Mouse (Mus musculus): Measurements from ENCODE around the gene Def6. TPM values are rescaled to one million over a fixed set of nuclear protein-coding genes. Genes with fewer than 3 reads are reported as not detected.

Gene Def6
- polyA plus RNA-seq, 1 experiment, result 7.0 TPM

- 36% methylated on average over 1 of the region's 1 CpGs for WGBS
Observed at GRCm38 (mm10) chr17:28192754-28193153, 14.8 kb upstream of the Def6 start.

GRCm38 (mm10) chr17:28193559-28193958 is 14.0 kb upstream of the Def6 start:
- WGBS, result 79% methylated on average over 3 of the region's 3 CpGs
- peaks cover 7% of the 10 kb centered on the region for H3K36me3 ChIP-seq (ENCODE audit: control insufficient read depth, insufficient read depth, low read length)

More at GRCm38 (mm10) chr17:28192754-28193153, 14.8 kb upstream of the Def6 start:
- no peaks in the 10 kb centered on the region for H3K27me3 ChIP-seq (ENCODE audit: control insufficient read depth, insufficient read depth, low read length)
- no peak overlapping the region for H3K4me3 ChIP-seq (ENCODE audit: low read depth, low read length)
- no peak overlapping the region for H3K27ac ChIP-seq (ENCODE audit: insufficient read depth, low read depth, low read length)
- peaks cover 7% of the 10 kb centered on the region for H3K36me3 ChIP-seq (ENCODE audit: control insufficient read depth, insufficient read depth, low read length)
- TF ChIP-seq POLR2A (IDR thresholded peaks at IDR 0.05; ENCODE audit: low read depth, low read length), result no peak
- TF ChIP-seq CTCF (IDR thresholded peaks at IDR 0.05; ENCODE audit: extremely low read depth, insufficient read length, insufficient replicate concordance, low read depth, low read length), result no peak
- H3K4me1 ChIP-seq (ENCODE audit: control insufficient read depth, insufficient read depth, insufficient read length, low read length), result no peaks in the 10 kb centered on the region

DNA sequence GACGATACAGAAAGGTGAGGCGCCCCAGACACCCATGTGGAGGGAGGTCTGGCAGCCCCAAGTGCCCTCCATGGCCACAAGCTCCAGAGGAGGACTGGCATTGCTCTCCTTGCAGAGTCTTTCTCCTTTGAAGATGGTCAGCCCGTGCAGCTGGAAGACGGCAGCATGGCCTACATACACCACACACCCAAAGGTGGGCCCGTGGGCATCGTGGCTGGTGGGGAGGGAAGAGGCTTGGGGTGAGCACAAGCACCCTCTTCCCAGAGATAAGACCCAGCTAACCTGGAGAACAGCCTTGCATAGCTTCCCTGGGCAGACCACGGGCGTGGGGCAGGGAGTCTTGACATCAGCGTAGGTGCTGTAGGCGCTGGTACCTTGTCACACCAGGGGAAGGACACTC is 12.5 kb upstream of the Def6 start:
- Histone ChIP-seq H3K4me1 (ENCODE audit: control insufficient read depth, insufficient read depth, insufficient read length, low read length) (no peaks in the 10 kb centered on the region), H3K4me3 (ENCODE audit: low read depth, low read length) (no peak overlapping the region), H3K36me3 (ENCODE audit: control insufficient read depth, insufficient read depth, low read length) (peaks cover 5% of the 10 kb centered on the region), H3K27me3 (ENCODE audit: control insufficient read depth, insufficient read depth, low read length) (no peaks in the 10 kb centered on the region), H3K27ac (ENCODE audit: insufficient read depth, low read depth, low read length) (no peak overlapping the region)
- 94% methylated on average over 10 of the region's 10 CpGs for WGBS
- TF ChIP-seq POLR2A (IDR thresholded peaks at IDR 0.05; ENCODE audit: low read depth, low read length) (no peak), CTCF (IDR thresholded peaks at IDR 0.05; ENCODE audit: extremely low read depth, insufficient read length, insufficient replicate concordance, low read depth, low read length) (no peak)

More at GRCm38 (mm10) chr17:28193559-28193958, 14.0 kb upstream of the Def6 start:
- no peak overlapping the region for H3K27ac ChIP-seq (ENCODE audit: insufficient read depth, low read depth, low read length)
- no peaks in the 10 kb centered on the region for H3K4me1 ChIP-seq (ENCODE audit: control insufficient read depth, insufficient read depth, insufficient read length, low read length)
- no peak overlapping the region for H3K4me3 ChIP-seq (ENCODE audit: low read depth, low read length)
- TF ChIP-seq POLR2A (IDR thresholded peaks at IDR 0.05; ENCODE audit: low read depth, low read length) (no peak), CTCF (IDR thresholded peaks at IDR 0.05; ENCODE audit: extremely low read depth, insufficient read length, insufficient replicate concordance, low read depth, low read length) (no peak)
- H3K27me3 ChIP-seq (ENCODE audit: control insufficient read depth, insufficient read depth, low read length), result no peaks in the 10 kb centered on the region

GRCm38 (mm10) chr17:28197646-28198045 is 9.9 kb upstream of the Def6 start:
- Histone ChIP-seq H3K27me3 (ENCODE audit: control insufficient read depth, insufficient read depth, low read length) (no peaks in the 10 kb centered on the region), H3K36me3 (ENCODE audit: control insufficient read depth, insufficient read depth, low read length) (peaks cover 5% of the 10 kb centered on the region; the same call in 1 of the 2 replicates), H3K4me3 (ENCODE audit: low read depth, low read length) (no peak overlapping the region), H3K27ac (ENCODE audit: insufficient read depth, low read depth, low read length) (no peak overlapping the region), H3K4me1 (ENCODE audit: control insufficient read depth, insufficient read depth, insufficient read length, low read length) (no peaks in the 10 kb centered on the region)
- TF ChIP-seq POLR2A (IDR thresholded peaks at IDR 0.05; ENCODE audit: low read depth, low read length) (no peak), CTCF (IDR thresholded peaks at IDR 0.05; ENCODE audit: extremely low read depth, insufficient read length, insufficient replicate concordance, low read depth, low read length) (no peak)
- 88% methylated on average over 18 of the region's 18 CpGs for WGBS

GRCm38 (mm10) chr17:28201982-28202381 is 5.6 kb upstream of the Def6 start:
- Histone ChIP-seq H3K36me3 (ENCODE audit: control insufficient read depth, insufficient read depth, low read length) (peaks cover 5% of the 10 kb centered on the region; the same call in 1 of the 2 replicates), H3K27me3 (ENCODE audit: control insufficient read depth, insufficient read depth, low read length) (no peaks in the 10 kb centered on the region), H3K4me1 (ENCODE audit: control insufficient read depth, insufficient read depth, insufficient read length, low read length) (no peaks in the 10 kb centered on the region), H3K4me3 (ENCODE audit: low read depth, low read length) (no peak overlapping the region), H3K27ac (ENCODE audit: insufficient read depth, low read depth, low read length) (no peak overlapping the region)
- TF ChIP-seq CTCF (IDR thresholded peaks at IDR 0.05; ENCODE audit: extremely low read depth, insufficient read length, insufficient replicate concordance, low read depth, low read length), result no peak
- no peak for TF ChIP-seq POLR2A (IDR thresholded peaks at IDR 0.05; ENCODE audit: low read depth, low read length)
- WGBS, result 87% methylated on average over 14 of the region's 14 CpGs

DNA sequence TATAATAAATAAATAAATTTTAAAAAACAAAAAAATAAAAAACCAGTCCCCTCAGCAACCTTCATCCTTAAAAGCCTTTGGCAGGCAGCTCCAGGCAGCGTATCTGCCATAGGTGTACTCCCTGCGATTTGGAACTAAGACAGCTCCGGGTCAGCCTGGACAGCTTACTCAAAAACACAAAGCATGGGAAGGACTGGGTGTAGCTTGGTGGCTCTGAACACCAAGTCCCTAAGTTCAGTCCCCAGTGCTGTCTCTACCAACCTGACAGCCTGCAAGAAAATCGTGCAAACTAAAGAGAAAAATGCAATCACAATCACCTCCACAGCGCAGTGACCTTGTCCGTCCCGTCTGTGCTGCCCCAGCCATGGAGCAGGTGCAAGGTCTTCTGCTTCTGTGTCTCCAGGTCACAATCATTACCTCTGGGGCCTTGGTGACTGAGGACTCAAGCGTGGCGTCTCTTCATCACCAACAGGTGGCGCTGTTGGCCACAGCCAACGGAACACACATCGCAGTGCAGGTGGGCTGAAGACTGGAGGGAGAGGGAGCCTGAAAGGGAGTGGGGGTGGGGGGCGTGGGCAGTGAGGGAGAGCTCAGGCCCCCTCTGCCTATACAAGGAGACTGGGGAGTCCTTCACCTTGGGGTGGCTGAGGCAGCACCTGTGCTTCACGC is 3.4 kb upstream of the Def6 start:
- H3K4me1 ChIP-seq (ENCODE audit: control insufficient read depth, insufficient read depth, insufficient read length, low read length), result no peaks in the 10 kb centered on the region
- peaks cover 5% of the 10 kb centered on the region; the same call in 1 of the 2 replicates for H3K36me3 ChIP-seq (ENCODE audit: control insufficient read depth, insufficient read depth, low read length)
- TF ChIP-seq CTCF (IDR thresholded peaks at IDR 0.05; ENCODE audit: extremely low read depth, insufficient read length, insufficient replicate concordance, low read depth, low read length) (peak; percentile 78), POLR2A (IDR thresholded peaks at IDR 0.05; ENCODE audit: low read depth, low read length) (no peak)
- no peaks in the 10 kb centered on the region for H3K27me3 ChIP-seq (ENCODE audit: control insufficient read depth, insufficient read depth, low read length)
- WGBS, result 39% methylated on average over 14 of the region's 14 CpGs
- no peak overlapping the region for H3K4me3 ChIP-seq (ENCODE audit: low read depth, low read length)
- H3K27ac ChIP-seq (ENCODE audit: insufficient read depth, low read depth, low read length), result no peak overlapping the region

GRCm38 (mm10) chr17:28205443-28205842 is 2.1 kb upstream of the Def6 start:
- WGBS, result 89% methylated on average over 8 of the region's 8 CpGs

More at GRCm38 (mm10) chr17:28205443-28205842, 2.1 kb upstream of the Def6 start:
- no peak overlapping the region for H3K27ac ChIP-seq (ENCODE audit: insufficient read depth, low read depth, low read length)
- peaks cover 5% of the 10 kb centered on the region; the same call in 1 of the 2 replicates for H3K36me3 ChIP-seq (ENCODE audit: control insufficient read depth, insufficient read depth, low read length)
- no peak overlapping the region for H3K4me3 ChIP-seq (ENCODE audit: low read depth, low read length)
- no peaks in the 10 kb centered on the region for H3K27me3 ChIP-seq (ENCODE audit: control insufficient read depth, insufficient read depth, low read length)
- no peaks in the 10 kb centered on the region for H3K4me1 ChIP-seq (ENCODE audit: control insufficient read depth, insufficient read depth, insufficient read length, low read length)
- TF ChIP-seq POLR2A (IDR thresholded peaks at IDR 0.05; ENCODE audit: low read depth, low read length), result no peak
- no peak for TF ChIP-seq CTCF (IDR thresholded peaks at IDR 0.05; ENCODE audit: extremely low read depth, insufficient read length, insufficient replicate concordance, low read depth, low read length)
